In the genomic region with DNA sequence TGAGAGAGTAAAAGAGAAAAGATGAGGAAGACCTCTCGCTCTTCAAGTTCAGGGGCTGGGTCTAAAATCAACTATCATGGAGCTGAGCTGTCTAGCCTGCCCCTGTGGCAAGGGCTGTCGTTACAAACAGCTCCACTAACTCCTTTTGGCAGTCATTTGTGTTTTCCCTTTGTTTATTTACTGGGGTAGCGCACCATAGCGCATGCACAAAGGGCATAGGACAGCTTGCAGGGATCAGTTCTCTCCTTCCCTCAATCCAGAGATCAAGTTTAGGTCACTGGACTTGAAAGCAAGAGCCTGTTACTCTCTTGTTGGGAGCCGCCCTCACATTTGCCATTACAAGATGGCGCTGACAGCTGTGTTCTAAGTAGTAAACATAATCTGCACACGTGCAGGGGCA, we compare ENCODE assay signal across 16 mouse cellular contexts. TPM values are rescaled to one million over a fixed set of nuclear protein-coding genes. Genes with fewer than 3 reads are reported as not detected.
DNase-seq lines count a peak whose midpoint lies in the region; ATAC-seq and TF ChIP-seq lines count a peak whose summit lies in the region.
"Had no signal": no experiment of that assay in that cellular context is flagged by ENCODE, and none has a peak within 500 bp of the region (broad histone marks: within the 10 kb centered on the region; RNA-seq: fewer than 3 reads in every experiment).

No protein-coding gene starts in this region.

- no peaks in the 10 kb centered on the region for H3K4me1 ChIP-seq in lung, postnatal 0 days (ENCODE audit: insufficient read depth, low read depth, low read length)
- H3K4me1 ChIP-seq: embryonic facial prominence, embryonic 13.5 days; forebrain, embryonic 12.5 days; heart, embryonic 12.5 days; hindbrain, embryonic 10.5 days had no signal

- TF ChIP-seq EP300 in lung, postnatal 0 days (IDR thresholded peaks at IDR 0.05), result no peak

- H3K27ac ChIP-seq in lung, postnatal 0 days (ENCODE audit: low read length), result peak overlapping the region; percentile 35; the same call in 1 of the 2 replicates
- H3K27ac ChIP-seq: embryonic facial prominence, embryonic 13.5 days; forebrain, embryonic 12.5 days; hindbrain, embryonic 10.5 days had no signal

- no peak overlapping the region for H3K4me2 ChIP-seq in lung, postnatal 0 days (replicated peaks; ENCODE audit: low read depth, low read length)
- H3K4me2 ChIP-seq: embryonic facial prominence, embryonic 13.5 days; forebrain, embryonic 12.5 days; heart, embryonic 12.5 days had no signal

- no peaks in the 10 kb centered on the region for H3K27me3 ChIP-seq in lung, postnatal 0 days (replicated peaks; ENCODE audit: insufficient read depth, low read length)
- H3K27me3 ChIP-seq: forebrain, embryonic 12.5 days had no signal

- peak; percentile 25 for DNase-seq in retina, postnatal 1 day
- no peak for DNase-seq in retina, embryonic 14.5 days (ENCODE audit: low spot score)
- peak; percentile 83 for DNase-seq in lung, postnatal 0 days (ENCODE audit: low spot score)
- peak; percentile 64 for DNase-seq in lung, postnatal 36 days
- no peak for DNase-seq in spleen, adult 18-20 months
- no peak for DNase-seq in urinary bladder, postnatal 36 days (ENCODE audit: low spot score in 2 of 2)
- DNase-seq: adrenal gland, adult 2 months; cerebellum, adult 18-20 months; cerebellum, adult 9-11 months; cerebellum, postnatal 36 days; gastrocnemius, postnatal 25 days had no signal

- no peak for TF ChIP-seq CTCF in lung, postnatal 0 days (IDR thresholded peaks at IDR 0.05)

- H3K9me3 ChIP-seq in lung, postnatal 0 days (ENCODE audit: low read length), result no peaks in the 10 kb centered on the region
- H3K9me3 ChIP-seq: embryonic facial prominence, embryonic 13.5 days; forebrain, embryonic 12.5 days; heart, embryonic 12.5 days; hindbrain, embryonic 10.5 days had no signal

- H3K9ac ChIP-seq in lung, postnatal 0 days (replicated peaks; ENCODE audit: low read depth), result no peak overlapping the region
- H3K9ac ChIP-seq: embryonic facial prominence, embryonic 13.5 days; forebrain, embryonic 12.5 days; heart, embryonic 12.5 days had no signal

- ATAC-seq in lung, postnatal 0 days, result peak; percentile 90
- ATAC-seq: forebrain, embryonic 16.5 days had no signal

- WGBS in lung, postnatal 0 days, result 55% methylated on average over 6 of the region's 7 CpGs

- H3K4me3 ChIP-seq in lung, postnatal 0 days (ENCODE audit: low read depth, low read length), result no peak overlapping the region
- H3K4me3 ChIP-seq: embryonic facial prominence, embryonic 13.5 days; forebrain, embryonic 12.5 days; heart, embryonic 12.5 days; hindbrain, embryonic 10.5 days had no signal

- H3K36me3 ChIP-seq in lung, postnatal 0 days (ENCODE audit: insufficient read depth, low read length), result no peaks in the 10 kb centered on the region
- H3K36me3 ChIP-seq: embryonic facial prominence, embryonic 13.5 days; forebrain, embryonic 12.5 days; heart, embryonic 12.5 days; hindbrain, embryonic 10.5 days had no signal

RNA-seq across cellular contexts. Expression of gene Uqcrfs1, which starts 22.4 kb away (rescaled TPM):
- polyA plus RNA-seq in lung, postnatal 0 days (2015; fragmentation: Nextera tagmentation; extraction: Ambion mirVana), result 169 and 179 TPM in 2 replicates

Comparison
In these comparisons a context has a peak if more than half of its experiments do, and no peak if none do; other contexts are left out.
1. DNase-seq: peak in retina, postnatal 1 day (single experiment), lung, postnatal 0 days (single experiment) and lung, postnatal 36 days (single experiment); none in retina, embryonic 14.5 days (single experiment), spleen, adult 18-20 months (0 of 2) and urinary bladder, postnatal 36 days (0 of 2).